Mouse (Mus musculus) megakaryocyte, embryonic 14.5 days (primary cell): ENCODE data around the gene D630045J12Rik. TPM values are rescaled to one million over a fixed set of nuclear protein-coding genes. Genes with fewer than 3 reads are reported as not detected.

Experiments
- H3K27me3 ChIP-seq: replicated peaks from 2 replicates; pipeline ENCODE3; 2012; ENCODE audit warnings: inconsistent platforms
- H3K36me3 ChIP-seq: replicated peaks from 2 replicates; pipeline ENCODE3; 2012; ENCODE audit warnings: low read length, inconsistent platforms, mixed read lengths
- H3K4me1 ChIP-seq: 2 replicates; pipeline ENCODE4 v1.6.1; 2012; ENCODE audit warnings: inconsistent platforms
- H3K4me3 ChIP-seq: replicated peaks from 2 replicates; pipeline ENCODE3; 2012; ENCODE audit warnings: moderate library complexity, mild to moderate bottlenecking, inconsistent platforms
- H3K9me3 ChIP-seq: 2 replicates; pipeline ENCODE4 v1.6.1; 2012; ENCODE audit warnings: inconsistent platforms
- FLI1 ChIP-seq: IDR thresholded peaks from 2 replicates; pipeline ENCODE4 v1.6.1; 2012; ENCODE audit warnings: low read length, inconsistent platforms, mixed read lengths
- GATA1 ChIP-seq: IDR thresholded peaks from 3 replicates; pipeline ENCODE4 v1.6.1; 2012; ENCODE audit warnings: mixed read lengths, low read length, inconsistent platforms, borderline replicate concordance
- polyA plus RNA-seq: library from polyadenylated mRNA; stranded (reverse); fragments of >175 nt; gene quantifications from 2 replicates; pipeline ENCODE4 v1.2.3, GENCODE M21; 2012; ENCODE audit warnings: low replicate concordance; ENCODE audit not compliant: insufficient read depth

The D630045J12Rik gene
- polyA plus RNA-seq, 1 experiment = 0.17 TPM

GRCm38 (mm10) chr6:38164705-38165104, 89.1 kb downstream of the D630045J12Rik start:
- TF ChIP-seq FLI1 (no peak), GATA1 (no peak)
- Histone ChIP-seq H3K27me3 (peaks cover 5% of the 10 kb centered on the region), H3K36me3 (no peaks in the 10 kb centered on the region), H3K4me1 (peaks cover 5% of the 10 kb centered on the region; the same call in 1 of the 2 replicates), H3K4me3 (no peak overlapping the region), H3K9me3 (0 out of 2 replicates have a peak, but pooled peaks cover 2% of the 10 kb centered on the region)

GRCm38 (mm10) chr6:38162825-38163504, 90.8 kb downstream of the D630045J12Rik start:
- Histone ChIP-seq H3K4me1 (peaks cover 5% of the 10 kb centered on the region; the same call in 1 of the 2 replicates), H3K4me3 (no peak overlapping the region), H3K9me3 (0 out of 2 replicates have a peak, but pooled peaks cover 2% of the 10 kb centered on the region), H3K36me3 (no peaks in the 10 kb centered on the region), H3K27me3 (peaks cover 4% of the 10 kb centered on the region)
- TF ChIP-seq GATA1 (no peak), FLI1 (no peak)

- Histone ChIP-seq H3K36me3 (no peaks in the 10 kb centered on the region), H3K4me3 (no peak overlapping the region), H3K9me3 (0 out of 2 replicates have a peak, but pooled peaks cover 2% of the 10 kb centered on the region), H3K27me3 (peaks cover 2% of the 10 kb centered on the region), H3K4me1 (peaks cover 5% of the 10 kb centered on the region; the same call in 1 of the 2 replicates)
- TF ChIP-seq GATA1 (no peak), FLI1 (no peak)
Measured at GRCm38 (mm10) chr6:38160556-38160955, 93.3 kb downstream of the D630045J12Rik start.

- TF ChIP-seq FLI1 = no peak
- TF ChIP-seq GATA1 = no peak
- Histone ChIP-seq H3K9me3 (0 out of 2 replicates have a peak, but pooled peaks cover 2% of the 10 kb centered on the region), H3K27me3 (peaks cover 2% of the 10 kb centered on the region), H3K36me3 (no peaks in the 10 kb centered on the region), H3K4me3 (no peak overlapping the region), H3K4me1 (peaks cover 5% of the 10 kb centered on the region; the same call in 1 of the 2 replicates)
Measured at GRCm38 (mm10) chr6:38160102-38160501, 93.7 kb downstream of the D630045J12Rik start.

- 0 out of 2 replicates have a peak, but pooled peaks cover 2% of the 10 kb centered on the region for H3K9me3 ChIP-seq
- no peaks in the 10 kb centered on the region for H3K36me3 ChIP-seq
- peaks cover 2% of the 10 kb centered on the region for H3K27me3 ChIP-seq
- TF ChIP-seq FLI1 (no peak), GATA1 (no peak)
- peaks cover 5% of the 10 kb centered on the region; the same call in 1 of the 2 replicates for H3K4me1 ChIP-seq
- no peak overlapping the region for H3K4me3 ChIP-seq
Measured at GRCm38 (mm10) chr6:38159576-38159975, 94.2 kb downstream of the D630045J12Rik start.

- Histone ChIP-seq H3K36me3 (no peaks in the 10 kb centered on the region), H3K4me3 (no peak overlapping the region), H3K27me3 (no peaks in the 10 kb centered on the region), H3K4me1 (peaks cover 5% of the 10 kb centered on the region; the same call in 1 of the 2 replicates), H3K9me3 (no peaks in the 10 kb centered on the region)
- TF ChIP-seq GATA1 = no peak
- TF ChIP-seq FLI1 = no peak
Measured at GRCm38 (mm10) chr6:38157925-38158324, 95.9 kb downstream of the D630045J12Rik start.

- TF ChIP-seq FLI1 = no peak
- no peak for TF ChIP-seq GATA1
- H3K4me1 ChIP-seq = peaks cover 5% of the 10 kb centered on the region; the same call in 1 of the 2 replicates
- no peaks in the 10 kb centered on the region for H3K9me3 ChIP-seq
- H3K4me3 ChIP-seq = no peak overlapping the region
- H3K27me3 ChIP-seq = no peaks in the 10 kb centered on the region
- H3K36me3 ChIP-seq = no peaks in the 10 kb centered on the region
Measured at GRCm38 (mm10) chr6:38156204-38156603, 97.6 kb downstream of the D630045J12Rik start.

GRCm38 (mm10) chr6:38152305-38152704, 101.5 kb downstream of the D630045J12Rik start:
- no peak for TF ChIP-seq GATA1
- TF ChIP-seq FLI1 = no peak
- Histone ChIP-seq H3K4me1 (0 out of 2 replicates have a peak, but pooled peaks cover 5% of the 10 kb centered on the region), H3K27me3 (peaks cover 2% of the 10 kb centered on the region)

GRCm38 (mm10) chr6:38149483-38149882, 104.3 kb downstream of the D630045J12Rik start:
- Histone ChIP-seq H3K36me3 (no peaks in the 10 kb centered on the region), H3K27me3 (peaks cover 5% of the 10 kb centered on the region), H3K4me3 (no peak overlapping the region)

More at GRCm38 (mm10) chr6:38152305-38152704, 101.5 kb downstream of the D630045J12Rik start:
- Histone ChIP-seq H3K9me3 (no peaks in the 10 kb centered on the region), H3K36me3 (no peaks in the 10 kb centered on the region), H3K4me3 (no peak overlapping the region)

GRCm38 (mm10) chr6:38148626-38149025, 105.2 kb downstream of the D630045J12Rik start:
- peaks cover 5% of the 10 kb centered on the region for H3K27me3 ChIP-seq
- no peak overlapping the region for H3K4me3 ChIP-seq
- H3K36me3 ChIP-seq = no peaks in the 10 kb centered on the region
- H3K4me1 ChIP-seq = 0 out of 2 replicates have a peak, but pooled peaks cover 5% of the 10 kb centered on the region
- H3K9me3 ChIP-seq = no peaks in the 10 kb centered on the region
- no peak for TF ChIP-seq FLI1
- no peak for TF ChIP-seq GATA1

More at GRCm38 (mm10) chr6:38149483-38149882, 104.3 kb downstream of the D630045J12Rik start:
- Histone ChIP-seq H3K4me1 (0 out of 2 replicates have a peak, but pooled peaks cover 5% of the 10 kb centered on the region), H3K9me3 (no peaks in the 10 kb centered on the region)
- no peak for TF ChIP-seq GATA1
- no peak for TF ChIP-seq FLI1
